Mouse (Mus musculus): ENCODE measurements around the gene Wnt7a.

Gene Wnt7a

DNA sequence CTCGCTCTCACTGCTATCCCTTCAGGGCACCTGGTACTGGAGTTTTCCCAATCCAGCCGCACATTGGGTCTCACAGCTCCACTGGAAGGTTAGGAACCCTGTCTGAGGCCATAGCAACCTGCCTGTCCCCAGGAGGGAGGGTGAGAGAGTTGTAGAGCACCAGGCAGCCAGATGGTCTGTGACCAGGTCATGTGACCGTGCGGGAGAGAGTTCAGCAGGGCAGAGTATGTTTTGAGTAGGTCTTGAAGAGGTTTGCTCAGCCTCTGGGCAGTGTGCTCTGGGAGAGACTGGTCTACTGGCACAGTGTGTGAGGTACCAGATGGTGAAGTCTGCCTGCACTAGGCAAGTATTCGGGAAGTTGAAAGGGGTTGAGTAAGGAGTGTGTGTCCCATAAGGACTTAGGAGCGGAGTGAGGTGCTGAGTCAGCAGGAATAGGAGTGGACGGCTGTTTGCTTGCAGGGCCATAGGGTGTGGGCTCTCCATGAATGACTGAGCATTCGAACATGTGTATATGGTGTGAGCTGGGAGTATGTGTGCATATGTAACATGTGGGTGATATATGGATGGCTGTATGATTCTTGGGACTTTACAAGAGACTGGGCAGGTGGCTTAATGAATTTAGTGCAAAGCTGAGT, 71.4 kb downstream of the Wnt7a start:
- no peak for DNase-seq (ENCODE audit: low spot score in 2 of 2)

DNA sequence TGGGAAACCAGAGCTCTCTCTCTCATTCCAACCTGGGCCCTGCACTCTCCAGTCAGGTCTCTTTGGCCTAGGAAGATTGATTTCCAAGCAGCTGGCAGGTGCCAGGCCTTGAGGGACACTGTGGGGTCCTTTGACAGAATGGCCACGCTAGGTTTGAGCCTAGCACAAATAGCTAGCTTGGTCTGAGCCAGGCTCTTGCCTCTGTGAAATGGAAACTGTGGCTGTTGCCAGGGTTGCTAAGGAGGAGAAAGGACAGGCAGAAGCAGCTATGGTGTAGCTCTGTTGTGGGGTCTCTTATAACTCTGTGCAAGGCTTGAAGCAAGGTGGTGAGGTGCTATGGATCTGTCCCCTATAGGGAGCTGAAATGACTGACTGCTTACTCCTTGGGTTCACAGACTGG, 75.7 kb downstream of the Wnt7a start:
- DNase-seq (ENCODE audit: low spot score in 2 of 2) = no peak

- no peak for DNase-seq (ENCODE audit: low spot score in 2 of 2)
Observed at GRCm38 (mm10) chr6:91331886-91332285, 79.3 kb downstream of the Wnt7a start.

DNA sequence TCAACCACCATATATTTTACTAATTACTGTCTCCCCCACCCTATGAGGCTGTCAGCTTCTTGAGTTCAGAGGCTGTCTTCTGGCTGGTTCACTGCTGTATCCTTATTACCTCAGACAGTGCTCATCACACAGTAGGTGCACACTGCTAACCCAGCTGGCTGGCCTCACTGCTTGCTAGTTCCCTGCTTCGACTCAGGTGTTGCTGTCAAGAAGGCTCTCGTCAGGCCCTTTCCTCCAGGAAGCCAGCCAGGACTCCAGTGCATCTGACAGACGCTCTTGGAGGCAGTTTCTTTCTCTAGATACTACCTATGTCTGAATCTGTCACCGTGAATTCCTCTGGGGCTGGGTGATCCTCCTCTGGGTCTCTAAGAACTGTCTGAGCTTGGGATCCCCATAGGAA, 85.6 kb downstream of the Wnt7a start:
- DNase-seq (ENCODE audit: low spot score in 2 of 2) = no peak

DNA sequence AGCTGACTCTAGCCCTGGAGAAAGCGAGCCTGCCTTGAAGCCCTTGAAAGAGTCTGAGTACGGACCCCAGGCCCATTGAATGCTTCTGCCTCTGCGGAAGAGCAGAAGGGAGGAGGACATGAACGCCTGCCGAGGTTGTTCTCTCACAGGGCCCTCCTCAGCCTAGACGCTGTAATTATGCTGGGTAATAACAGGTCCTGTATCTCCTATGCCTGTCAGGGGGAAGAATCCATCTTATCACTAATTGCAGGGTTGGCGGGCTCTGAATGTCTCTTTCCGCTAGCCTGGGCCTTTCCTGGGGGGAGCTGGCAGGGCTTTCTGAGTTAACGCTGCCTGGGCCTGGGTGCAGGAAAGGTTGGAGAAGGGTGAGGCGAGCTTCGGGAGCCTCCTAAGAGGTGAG, 86.4 kb downstream of the Wnt7a start:
- no peak for DNase-seq (ENCODE audit: low spot score in 2 of 2)

GRCm38 (mm10) chr6:91322001-91322772, 89.0 kb downstream of the Wnt7a start:
- no peak for DNase-seq (ENCODE audit: low spot score in 2 of 2)
